Mouse (Mus musculus) stomach, postnatal 0 days (tissue): ENCODE data around the gene Itln1.

Source experiments
- CTCF ChIP-seq: IDR thresholded peaks from 2 replicates; pipeline ENCODE4 v1.5.1; 2016; ENCODE audit warnings: antibody characterized with exemption, low read depth, mild to moderate bottlenecking, moderate library complexity
- EP300 ChIP-seq: optimal IDR thresholded peaks from 2 replicates; pipeline ENCODE3; 2016; ENCODE audit warnings: antibody characterized with exemption

- TF ChIP-seq CTCF = no peak
- no peak for TF ChIP-seq EP300
These were observed 35.2 kb downstream of the Itln1 start for GRCm38 (mm10) chr1:171499856-171500255.
